Mouse (Mus musculus): ENCODE measurements around the gene 2010315B03Rik.
A peak's percentile ranks its signal among the peaks of the same experiment; 100 is the strongest.
"Not testable (repeated sequence)": the region's sequence is repeated elsewhere in the genome, so short reads cannot be mapped to it uniquely, and the experiment has no call there.

Gene 2010315B03Rik

DNA sequence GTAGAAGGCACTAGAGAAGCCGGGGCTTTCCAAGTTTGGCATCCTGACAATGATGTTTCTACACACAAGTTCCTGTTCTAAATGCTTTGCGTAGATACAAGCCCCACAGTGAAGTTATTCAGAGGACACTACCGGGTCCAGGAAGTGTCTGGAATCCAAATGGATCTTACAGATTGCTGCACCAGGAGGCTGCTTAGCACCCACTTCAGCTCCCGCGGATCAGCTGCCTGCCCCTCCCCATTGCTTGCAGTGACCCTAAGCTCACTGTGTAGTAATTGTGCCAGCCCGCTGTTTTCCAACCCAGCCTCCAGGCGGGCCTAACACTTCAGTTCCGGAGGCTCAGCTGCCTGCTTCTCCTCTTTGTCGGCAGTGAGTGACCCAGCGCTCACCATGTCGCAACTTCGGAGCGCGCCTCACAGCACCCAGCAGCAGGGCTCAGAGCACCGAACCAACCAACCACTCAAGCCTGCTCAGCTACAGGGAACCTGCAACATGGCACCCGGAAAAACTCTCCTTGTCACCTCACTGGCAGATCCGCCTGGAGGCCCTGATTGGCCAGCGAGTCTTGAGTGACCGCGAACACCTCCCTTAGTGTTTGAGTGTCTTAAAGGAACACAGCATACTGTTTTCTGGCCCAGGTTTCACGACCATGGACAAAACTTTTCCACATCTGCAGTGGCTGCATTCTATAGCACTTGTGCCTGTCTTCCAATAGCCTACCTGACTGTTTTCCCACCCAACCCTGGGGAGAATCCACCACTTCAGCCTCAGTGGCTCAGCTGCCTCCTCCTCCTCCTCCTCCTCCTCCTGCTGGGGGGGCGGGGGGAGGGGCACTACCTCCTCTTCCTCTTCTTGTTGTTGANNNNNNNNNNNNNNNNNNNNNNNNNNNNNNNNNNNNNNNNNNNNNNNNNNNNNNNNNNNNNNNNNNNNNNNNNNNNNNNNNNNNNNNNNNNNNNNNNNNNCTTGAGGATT, at the start of gene 2010315B03Rik:
Gene 2010315B03Rik (minus strand): TSS at position 526 of the 972 bp plus-strand sequence.
- peak; percentile 88 to 93 for DNase-seq (ENCODE audit: low spot score in 2 of 2)

- no peak for DNase-seq (ENCODE audit: low spot score in 2 of 2)
Observed at GRCm38 (mm10) chr9:124311502-124311901, 994 bp downstream of the 2010315B03Rik start.

DNA sequence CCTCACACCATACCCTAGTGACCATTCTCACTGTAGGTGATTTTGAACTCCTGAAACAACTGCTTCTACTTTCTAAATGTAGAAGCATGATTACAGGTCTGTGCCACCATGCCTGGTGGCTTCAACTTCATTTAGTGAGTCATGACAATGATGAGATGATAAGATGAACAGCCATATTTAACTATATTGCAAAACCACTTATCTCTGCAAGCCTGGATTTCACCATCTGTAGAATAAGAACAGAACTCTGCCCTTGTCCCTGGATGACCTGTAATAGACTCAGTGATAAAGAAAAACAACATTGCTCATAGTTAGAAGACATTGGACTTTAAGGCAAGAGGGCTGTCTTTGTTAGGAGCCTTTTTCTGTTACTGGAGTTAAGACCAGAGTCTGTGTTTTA, 24.2 kb downstream of the 2010315B03Rik start:
- DNase-seq (ENCODE audit: low spot score in 2 of 2): no peak

- peak; percentile 81 to 93 for DNase-seq (ENCODE audit: low spot score in 2 of 2)
Observed at GRCm38 (mm10) chr9:124281912-124282686, 30.4 kb downstream of the 2010315B03Rik start.

DNA sequence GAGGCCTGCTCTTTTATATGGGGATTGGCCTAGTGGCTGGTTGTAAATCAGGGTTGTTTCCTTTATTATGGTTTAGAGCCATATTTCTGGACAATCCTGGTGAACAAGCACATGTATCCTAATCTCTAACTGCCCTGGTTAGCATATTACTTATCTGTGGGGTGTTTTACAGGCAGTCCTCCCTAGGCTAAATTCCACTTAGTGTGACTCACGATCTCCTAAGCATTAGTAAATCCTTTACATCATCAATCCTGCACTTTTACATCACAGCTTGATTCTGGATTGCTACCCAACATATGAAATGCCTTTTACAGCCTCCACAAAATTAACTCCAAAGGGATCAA, 31.1 kb downstream of the 2010315B03Rik start:
- DNase-seq (ENCODE audit: low spot score in 2 of 2): no peak

- DNase-seq (ENCODE audit: low spot score in 2 of 2): no peak
Observed at GRCm38 (mm10) chr9:124280576-124281447, 31.7 kb downstream of the 2010315B03Rik start.

GRCm38 (mm10) chr9:124279300-124279699, 33.2 kb downstream of the 2010315B03Rik start:
- DNase-seq (ENCODE audit: low spot score in 2 of 2): no peak

- DNase-seq (ENCODE audit: low spot score in 2 of 2): no peak
Observed at GRCm38 (mm10) chr9:124275064-124275463, 37.4 kb downstream of the 2010315B03Rik start.

DNA sequence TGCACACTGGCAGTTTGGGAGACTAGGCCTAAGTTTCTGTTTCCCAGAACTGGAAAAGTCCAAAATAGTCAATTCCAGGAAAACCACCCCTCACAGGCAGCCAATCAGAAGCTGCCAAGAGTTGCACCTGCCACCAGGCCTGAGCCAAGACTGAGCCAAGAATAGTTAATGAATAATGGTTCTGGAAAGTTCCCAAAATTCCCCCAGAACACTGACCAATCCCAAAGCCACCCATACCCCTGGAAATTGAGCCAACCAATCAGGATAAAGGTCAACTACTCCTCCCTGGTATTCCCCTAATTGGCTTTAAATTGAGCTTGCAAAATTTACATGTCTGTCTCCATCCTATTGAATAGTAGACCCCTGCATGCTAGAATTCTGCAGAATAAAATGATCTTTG, 39.3 kb downstream of the 2010315B03Rik start:
- no peak for DNase-seq (ENCODE audit: low spot score in 2 of 2)

DNA sequence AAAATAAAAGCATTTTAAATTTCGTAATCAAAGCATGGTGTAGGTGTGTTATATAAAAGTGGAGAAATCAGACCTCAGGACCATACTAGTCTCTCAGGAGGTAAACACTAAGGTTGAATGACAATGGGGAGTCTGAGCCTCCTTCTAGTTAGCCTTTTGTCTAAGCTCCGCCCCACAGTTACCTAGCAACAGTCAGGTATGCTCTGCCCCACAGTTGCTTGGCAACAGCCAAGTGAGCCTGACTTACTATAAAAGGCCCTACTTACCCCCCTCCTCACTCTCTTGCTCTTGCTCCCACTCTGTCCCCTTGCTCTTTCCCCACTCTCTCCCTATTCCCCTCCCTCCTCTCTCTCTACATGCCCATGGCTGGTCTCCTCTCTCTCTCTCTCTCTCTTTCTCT, 44.6 kb downstream of the 2010315B03Rik start:
- DNase-seq (ENCODE audit: low spot score in 2 of 2): no peak

DNA sequence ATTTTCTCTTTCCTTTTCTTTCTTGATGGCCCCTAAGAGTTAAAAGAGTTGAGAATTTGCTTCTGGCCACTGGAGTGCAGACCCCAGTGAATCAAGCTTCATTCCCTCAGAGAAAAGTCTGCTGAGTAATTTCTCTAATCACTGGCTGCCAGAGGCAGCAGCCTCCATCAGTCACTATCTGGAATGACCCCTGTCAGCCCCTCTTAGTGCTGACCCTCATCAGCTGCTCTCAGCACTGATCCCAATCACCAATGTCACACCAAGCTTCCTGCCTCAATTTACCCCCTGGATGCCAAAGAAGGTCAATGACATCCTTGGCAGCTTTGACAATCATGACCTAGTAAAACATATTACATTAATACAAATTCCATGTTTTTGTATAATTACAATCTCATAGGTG, 45.0 kb downstream of the 2010315B03Rik start:
- no peak for DNase-seq (ENCODE audit: low spot score in 2 of 2)

DNA sequence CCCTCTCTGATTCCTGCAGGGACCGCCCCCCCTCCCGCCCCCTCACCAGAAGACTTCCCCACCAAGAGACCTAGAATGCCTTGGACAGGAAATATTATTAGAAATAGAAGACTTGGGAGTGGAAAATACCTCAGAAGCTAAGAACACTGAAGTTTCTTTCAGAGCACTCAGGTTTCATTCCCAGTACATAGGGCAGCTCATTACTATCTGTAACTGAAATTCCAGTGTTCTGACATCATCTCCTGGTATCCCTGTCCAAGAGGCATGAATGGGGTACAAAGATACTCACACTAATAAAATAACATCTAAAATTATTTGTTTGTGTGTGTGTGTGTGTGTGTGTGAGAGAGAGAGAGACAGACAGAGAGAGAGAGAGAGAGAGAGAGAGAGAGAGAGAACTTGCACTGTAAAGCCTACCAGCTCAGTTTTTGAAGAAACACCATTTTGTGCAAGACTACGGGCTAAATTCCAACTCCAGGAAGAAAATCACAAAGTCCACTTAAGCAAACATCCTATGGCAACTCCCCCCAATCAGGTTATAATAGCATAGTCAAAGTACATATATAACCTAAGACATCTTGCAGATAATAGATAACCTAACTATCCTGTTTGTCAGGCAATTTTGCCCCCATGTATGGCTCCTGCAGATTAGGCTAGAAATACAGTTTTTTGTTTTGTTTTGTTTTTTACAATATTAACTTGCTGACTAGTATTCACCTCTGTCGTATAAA, 49.3 kb downstream of the 2010315B03Rik start:
- no peak for DNase-seq (ENCODE audit: low spot score in 2 of 2)

GRCm38 (mm10) chr9:124258067-124258556, 54.4 kb downstream of the 2010315B03Rik start:
- no peak for DNase-seq (ENCODE audit: low spot score in 2 of 2)

DNA sequence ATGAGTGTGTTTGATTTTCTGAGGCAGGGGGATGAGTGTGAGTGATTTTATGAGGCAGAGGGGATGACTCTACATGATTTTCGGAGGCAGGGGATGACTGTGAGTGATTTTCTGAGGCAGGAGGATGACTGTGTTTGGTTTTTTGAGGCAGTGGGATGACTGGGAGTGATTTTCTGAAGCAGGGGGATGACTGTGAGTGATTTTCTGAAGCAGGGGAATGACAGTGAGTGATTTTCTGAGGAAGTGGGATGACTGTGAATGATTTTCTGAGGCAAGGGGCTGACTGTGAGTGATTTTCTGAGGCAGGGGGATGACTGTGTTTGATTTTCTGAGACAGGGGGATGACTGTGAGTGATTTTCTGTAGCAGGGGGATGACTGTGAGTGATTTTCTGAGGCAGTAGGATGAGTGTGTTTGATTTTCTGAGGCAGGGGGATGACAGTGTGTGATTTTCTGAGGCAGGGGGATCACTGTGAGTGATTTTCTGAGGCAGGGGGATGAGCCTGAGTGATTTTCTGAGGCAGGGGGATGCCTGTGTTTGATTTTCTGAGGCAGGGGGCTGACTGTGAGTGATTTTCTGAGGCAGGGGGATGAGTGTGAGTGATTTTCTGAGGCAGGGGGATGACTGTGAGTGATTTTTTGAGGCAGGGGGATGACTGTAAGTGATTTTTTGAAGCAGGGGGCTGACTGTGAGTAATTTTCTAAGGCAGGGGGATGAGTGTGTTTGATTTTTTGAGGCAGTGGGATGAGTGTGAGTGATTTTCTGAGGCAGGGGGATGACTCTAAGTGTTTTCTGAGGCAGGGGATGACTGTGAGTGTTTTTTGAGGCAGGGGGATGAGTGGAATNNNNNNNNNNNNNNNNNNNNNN, 55.1 kb downstream of the 2010315B03Rik start:
- DNase-seq (ENCODE audit: low spot score in 2 of 2): no peak

DNA sequence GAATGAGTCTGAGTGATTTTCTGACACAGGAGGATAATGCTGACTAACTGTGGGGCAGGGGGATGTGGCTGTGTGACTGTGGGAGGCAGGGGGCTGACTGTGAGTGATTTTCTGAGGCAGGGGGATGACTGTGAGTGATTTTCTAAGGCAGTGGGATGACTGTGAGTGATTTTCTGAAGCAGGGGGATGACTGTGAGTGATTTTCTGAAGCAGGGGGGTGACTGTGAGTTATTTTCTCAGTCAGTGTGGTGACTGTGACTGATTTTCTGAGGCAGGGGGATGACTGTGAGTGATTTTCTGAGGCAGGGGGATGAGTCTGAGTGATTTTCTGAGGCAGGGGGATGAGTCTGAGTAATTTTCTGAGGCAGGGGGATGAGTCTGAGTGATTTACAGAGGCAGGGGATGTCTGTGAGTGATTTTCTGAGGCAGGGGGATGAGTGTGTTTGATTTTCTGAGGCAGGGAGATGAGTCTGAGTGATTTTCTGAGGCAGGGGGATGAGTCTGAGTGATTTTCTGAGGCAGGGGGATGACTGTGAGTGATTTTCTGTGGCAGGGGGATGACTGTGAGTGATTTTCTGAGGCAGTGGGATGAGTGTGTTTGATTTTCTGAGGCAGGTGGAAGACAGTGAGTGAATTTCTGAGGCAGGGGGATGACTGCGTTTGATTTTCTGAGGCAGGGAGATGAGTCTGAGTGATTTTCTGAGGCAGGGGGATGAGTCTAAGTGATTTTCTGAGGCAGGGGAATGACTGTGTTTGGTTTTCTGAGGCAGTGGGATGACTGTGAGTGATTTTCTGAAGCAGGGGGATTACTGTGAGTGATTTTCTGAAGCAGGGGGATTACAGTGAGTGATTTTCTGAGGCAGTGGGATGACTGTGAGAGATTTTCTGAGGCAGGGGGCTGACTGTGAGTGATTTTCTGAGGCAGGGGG, 56.0 kb downstream of the 2010315B03Rik start:
- not testable (repeated sequence) for DNase-seq (ENCODE audit: low spot score in 2 of 2)

- no peak for DNase-seq (ENCODE audit: low spot score in 2 of 2)
Observed at GRCm38 (mm10) chr9:124251438-124251837, 61.1 kb downstream of the 2010315B03Rik start.
